Mouse (Mus musculus) embryonic facial prominence, embryonic 13.5 days (tissue): ENCODE results near the gene Frat2. TPM values are rescaled to one million over a fixed set of nuclear protein-coding genes. Genes with fewer than 3 reads are reported as not detected.
"Not testable (repeated sequence)": the region's sequence is repeated elsewhere in the genome, so short reads cannot be mapped to it uniquely, and the experiment has no call there.

Source experiments
- ATAC-seq: fragments of 200-750 bp; cut with Nextera tagmentation; 2 replicates; pipeline ENCODE4 v1.8.0; 2017; ENCODE audit warnings: low read depth; ENCODE audit not compliant: insufficient number of reproducible peaks, insufficient read depth, low FRiP score, low TSS enrichment
- H3K27ac ChIP-seq: fragments of 300-500 bp; sonication (generic); 2 replicates; pipeline ENCODE4 v1.5.1; 2015; ENCODE audit warnings: moderate library complexity, mild to moderate bottlenecking, inconsistent platforms
- H3K27me3 ChIP-seq: fragments of 300-500 bp; sonication (generic); 2 replicates; pipeline ENCODE4 v1.6.1; 2015; ENCODE audit warnings: mild to moderate bottlenecking, inconsistent platforms
- H3K36me3 ChIP-seq: fragments of 300-500 bp; sonication (generic); 2 replicates; pipeline ENCODE4 v1.6.1; 2015; ENCODE audit warnings: mild to moderate bottlenecking, inconsistent platforms
- H3K4me1 ChIP-seq: fragments of 300-500 bp; sonication (generic); 2 replicates; pipeline ENCODE4 v1.6.1; 2015; ENCODE audit warnings: inconsistent platforms
- H3K4me2 ChIP-seq: fragments of 300-500 bp; sonication (generic); 2 replicates; pipeline ENCODE4 v1.6.1; 2015; ENCODE audit warnings: moderate library complexity, mild to moderate bottlenecking, inconsistent platforms
- H3K4me3 ChIP-seq: fragments of 300-500 bp; sonication (generic); 2 replicates; pipeline ENCODE4 v1.5.1; 2015; ENCODE audit warnings: mild to moderate bottlenecking, inconsistent platforms
- H3K9ac ChIP-seq: fragments of 300-500 bp; sonication (generic); 2 replicates; pipeline ENCODE4 v1.6.1; 2015; ENCODE audit warnings: mild to moderate bottlenecking, inconsistent platforms
- H3K9me3 ChIP-seq: fragments of 300-500 bp; sonication (generic); 2 replicates; pipeline ENCODE4 v1.6.1; 2016; ENCODE audit warnings: inconsistent platforms
- WGBS: fragments of 180-500 bp; shearing (Covaris S2); methylation state at CpG from one replicate; pipeline ENCODE4 v1.1.7; 2015; ENCODE audit warnings: mixed read lengths; 5-methylcytosine and 5-hydroxymethylcytosine counted together
- polyA plus RNA-seq: library from polyadenylated mRNA; unstranded; fragments of >200 nt; fragmentation: Nextera tagmentation; extraction: Ambion mirVana; gene quantifications from 2 replicates; pipeline ENCODE4 v1.2.1, GENCODE M21; 2015

Frat2 gene
- 4.9 and 5.3 TPM in 2 replicates for polyA plus RNA-seq

DNA sequence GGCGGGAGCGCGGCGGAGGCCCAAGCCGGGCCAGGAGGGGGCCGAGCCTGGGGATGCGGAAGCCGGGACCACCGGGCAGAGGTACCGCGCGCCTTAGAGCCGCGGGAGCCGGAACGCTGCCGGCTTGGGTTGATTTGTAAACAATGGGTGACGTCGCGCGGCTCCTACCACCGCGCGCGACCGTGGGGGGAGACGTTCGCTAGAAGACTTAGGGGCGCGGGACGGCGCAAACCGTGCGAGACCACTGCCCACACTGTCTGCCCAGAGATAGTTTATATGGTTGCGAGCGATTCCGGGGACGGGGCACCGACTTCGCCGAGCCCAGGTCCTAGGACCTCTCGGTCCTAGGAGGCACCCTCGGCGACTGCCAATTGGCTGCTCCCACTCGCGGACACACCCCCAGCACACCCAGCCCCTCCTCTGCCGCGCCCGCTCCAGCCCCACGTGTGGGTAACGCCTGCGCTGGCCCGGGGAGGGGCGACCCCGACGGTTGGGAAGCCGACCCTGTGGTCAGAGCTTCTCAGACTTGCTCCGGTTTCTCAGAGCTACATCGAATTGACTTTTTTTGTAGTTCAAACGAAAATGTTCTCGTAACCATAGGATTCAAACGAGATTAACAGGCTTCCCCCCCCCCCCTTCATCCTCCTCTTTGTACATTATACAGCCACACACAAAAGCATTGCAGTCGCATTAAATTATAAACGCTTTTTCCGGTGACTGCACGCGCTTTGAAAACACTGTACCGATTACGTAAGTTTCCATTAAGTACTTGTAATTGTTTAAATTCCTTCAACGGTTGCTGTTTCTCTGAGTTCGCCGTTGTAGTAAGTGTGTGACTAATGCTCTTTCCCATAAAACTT is at the start of gene Frat2:
Gene Frat2, minus strand, starts transcription at position 141 of the 860 bp plus-strand sequence.
- peak; percentile 96 for ATAC-seq
- Histone ChIP-seq H3K36me3 (no peaks in the 10 kb centered on the region), H3K27me3 (peaks cover 21% of the 10 kb centered on the region), H3K9me3 (no peaks in the 10 kb centered on the region), H3K27ac (peak within 1 kb of the TSS; percentile 85), H3K9ac (peak within 1 kb of the TSS; percentile 81), H3K4me1 (peaks cover 26% of the 10 kb centered on the region), H3K4me3 (peak within 1 kb of the TSS; percentile 75), H3K4me2 (peak within 1 kb of the TSS; percentile 98)
- WGBS: under 1% methylated on average over 71 of the region's 72 CpGs

DNA sequence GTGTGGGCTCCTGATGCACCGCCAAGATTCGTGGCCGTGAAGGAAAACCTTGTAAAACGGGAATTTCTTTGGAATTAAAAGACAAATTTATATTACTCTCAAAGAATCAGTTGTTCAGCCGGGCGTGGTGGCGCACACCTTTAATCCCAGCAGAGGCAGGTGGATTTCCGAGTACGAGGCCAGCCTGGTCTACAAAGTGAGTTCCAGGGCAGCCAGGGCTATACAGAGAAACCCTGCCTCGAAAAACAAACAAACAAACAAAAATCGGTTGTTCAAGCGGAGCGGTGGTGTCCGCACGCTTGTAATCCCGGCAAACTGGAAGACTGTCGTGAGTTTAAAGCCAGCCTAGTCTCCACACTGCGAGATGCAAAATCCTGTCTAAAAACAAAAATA is 48.4 kb upstream of the Frat2 start:
- ATAC-seq: no peak
- no peaks in the 10 kb centered on the region for H3K9me3 ChIP-seq
- H3K27me3 ChIP-seq: no peaks in the 10 kb centered on the region
- peak overlapping the region; percentile 57 for H3K9ac ChIP-seq
- no peak overlapping the region for H3K27ac ChIP-seq
- peak overlapping the region; percentile 83 for H3K4me3 ChIP-seq
- 16% methylated on average over 18 of the region's 18 CpGs for WGBS
- 0 out of 2 replicates have a peak, but pooled peaks cover 4% of the 10 kb centered on the region for H3K36me3 ChIP-seq
- H3K4me2 ChIP-seq: peak overlapping the region; percentile 92
- peaks cover 15% of the 10 kb centered on the region for H3K4me1 ChIP-seq

DNA sequence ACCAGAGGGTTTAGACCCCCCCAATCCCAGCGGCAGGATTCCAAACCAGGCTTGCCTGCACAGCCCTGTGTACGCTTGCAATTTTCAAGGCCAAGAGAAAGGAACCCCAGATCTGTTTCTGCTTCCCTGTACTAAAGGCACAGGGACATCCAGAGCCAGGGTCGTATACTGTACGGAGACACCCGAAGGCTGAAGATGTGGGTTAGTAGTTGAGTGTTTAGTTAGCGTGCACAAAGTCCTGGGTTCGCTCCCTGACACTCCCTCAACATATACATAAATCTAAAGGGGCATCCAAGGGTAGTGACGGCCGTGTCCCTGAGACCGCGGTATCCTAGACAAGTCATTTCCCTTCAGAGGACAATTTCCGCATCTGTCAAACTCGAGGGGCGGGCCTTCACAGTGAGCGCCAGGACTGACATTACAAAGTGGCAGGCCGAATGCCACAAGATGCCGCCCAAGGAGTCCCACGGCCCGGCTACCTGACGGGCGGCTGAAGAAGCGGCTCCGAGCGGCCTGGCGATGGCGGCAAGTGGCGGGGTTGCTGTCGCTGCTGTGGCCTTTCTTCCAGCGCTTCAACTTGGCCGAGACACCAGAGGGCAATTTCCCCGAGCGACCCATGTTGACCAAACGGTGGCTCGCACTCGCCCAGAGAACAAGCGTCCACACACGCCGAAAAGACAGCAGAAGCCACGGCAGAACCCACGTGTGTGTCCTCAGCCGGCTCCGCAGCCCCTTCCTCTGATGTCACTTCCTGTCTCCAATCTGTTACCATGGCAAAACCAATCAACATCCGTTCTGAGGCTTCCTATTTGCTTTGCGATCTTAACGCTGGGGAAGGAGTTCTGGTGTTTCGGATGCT is 47.8 kb upstream of the Frat2 start, which contains the start of gene Rrp12:
Gene Rrp12, minus strand, starts transcription at position 714 of the 859 bp plus-strand sequence.
- Histone ChIP-seq H3K36me3 (peaks cover 10% of the 10 kb centered on the region; the same call in 1 of the 2 replicates), H3K4me1 (peaks cover 15% of the 10 kb centered on the region), H3K27me3 (no peaks in the 10 kb centered on the region), H3K9ac (peak within 1 kb of the TSS; percentile 73), H3K27ac (no peak within 1 kb of the TSS), H3K4me2 (peak within 1 kb of the TSS; percentile 92), H3K4me3 (peak within 1 kb of the TSS; percentile 83), H3K9me3 (no peaks in the 10 kb centered on the region)
- peak; percentile 78; the same call in 1 of the 2 replicates for ATAC-seq
- under 1% methylated on average over 46 of the region's 46 CpGs for WGBS

DNA sequence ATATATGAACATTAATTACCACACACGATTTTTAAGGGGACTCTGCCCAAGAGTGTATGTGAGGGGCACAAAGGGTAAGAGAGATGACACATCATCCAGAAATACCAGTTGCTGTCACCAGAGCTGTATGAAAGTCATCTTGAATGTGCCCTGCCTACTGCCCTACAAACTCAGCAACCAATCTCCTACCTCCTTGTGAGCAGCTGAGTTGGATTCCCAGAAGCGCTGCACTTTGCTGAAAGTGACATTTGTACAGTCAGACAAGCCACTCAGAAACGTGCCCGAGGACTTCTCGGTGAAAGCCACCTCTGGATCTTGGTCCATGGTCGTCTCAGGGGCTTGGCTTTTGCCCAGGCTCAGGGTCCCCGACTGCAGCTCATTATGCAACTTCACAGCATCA is 47.0 kb upstream of the Frat2 start:
- peaks cover 17% of the 10 kb centered on the region for H3K36me3 ChIP-seq
- H3K4me3 ChIP-seq: peak overlapping the region; percentile 83
- peak overlapping the region; percentile 92 for H3K4me2 ChIP-seq
- H3K9me3 ChIP-seq: no peaks in the 10 kb centered on the region
- peaks cover 15% of the 10 kb centered on the region for H3K4me1 ChIP-seq
- H3K27ac ChIP-seq: no peak overlapping the region
- H3K27me3 ChIP-seq: no peaks in the 10 kb centered on the region
- 47% methylated on average over 7 of the region's 7 CpGs for WGBS
- peak overlapping the region; percentile 73 for H3K9ac ChIP-seq
- ATAC-seq: no peak

DNA sequence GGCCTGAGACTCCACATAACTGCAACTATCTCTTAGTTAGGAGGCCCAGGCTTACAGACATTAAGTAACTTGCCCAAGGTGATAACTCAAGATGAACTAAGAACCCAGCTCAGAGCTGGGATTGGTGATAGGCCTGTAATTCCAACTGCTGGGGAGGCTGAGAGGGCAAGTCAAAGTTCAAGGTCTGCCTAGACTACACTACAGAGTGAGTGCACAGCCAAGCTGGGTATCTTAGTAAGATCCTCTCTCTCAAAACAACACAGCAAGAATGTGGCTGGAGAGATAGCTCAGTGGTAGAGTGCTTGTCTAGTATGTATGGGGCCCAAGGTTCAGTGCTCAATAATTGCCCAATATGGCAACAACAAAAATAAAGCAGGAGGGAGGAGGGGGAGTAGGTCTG is 40.3 kb upstream of the Frat2 start:
- Histone ChIP-seq H3K9me3 (no peaks in the 10 kb centered on the region), H3K4me1 (no peaks in the 10 kb centered on the region), H3K9ac (no peak overlapping the region), H3K4me3 (no peak overlapping the region), H3K36me3 (peaks cover 80% of the 10 kb centered on the region), H3K4me2 (no peak overlapping the region), H3K27ac (no peak overlapping the region), H3K27me3 (no peaks in the 10 kb centered on the region)
- no peak for ATAC-seq

DNA sequence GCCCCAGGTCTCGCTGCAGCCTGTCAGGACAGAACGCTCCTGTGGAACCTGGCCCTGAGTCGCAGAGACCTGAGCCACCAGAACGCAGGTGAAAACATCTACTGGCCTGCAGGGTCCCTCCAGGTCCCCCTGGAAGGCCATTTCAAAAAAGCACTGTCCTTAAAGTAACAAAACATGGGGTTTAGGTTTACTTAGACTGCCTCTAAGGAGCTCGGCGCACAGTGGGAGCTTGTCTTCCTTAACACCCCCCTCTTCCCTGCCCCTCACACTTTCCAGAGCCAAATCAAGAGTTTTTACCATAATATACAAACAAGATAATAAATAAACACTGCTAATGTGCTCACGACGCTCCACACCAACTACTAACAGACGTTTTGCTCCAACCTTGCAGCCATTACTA is 36.0 kb upstream of the Frat2 start:
- no peak overlapping the region for H3K27ac ChIP-seq
- H3K9me3 ChIP-seq: no peaks in the 10 kb centered on the region
- H3K9ac ChIP-seq: no peak overlapping the region
- no peaks in the 10 kb centered on the region for H3K27me3 ChIP-seq
- ATAC-seq: no peak
- peaks cover 83% of the 10 kb centered on the region for H3K36me3 ChIP-seq
- H3K4me2 ChIP-seq: no peak overlapping the region
- no peaks in the 10 kb centered on the region for H3K4me1 ChIP-seq
- no peak overlapping the region for H3K4me3 ChIP-seq
- 91% methylated on average over 9 of the region's 9 CpGs for WGBS

DNA sequence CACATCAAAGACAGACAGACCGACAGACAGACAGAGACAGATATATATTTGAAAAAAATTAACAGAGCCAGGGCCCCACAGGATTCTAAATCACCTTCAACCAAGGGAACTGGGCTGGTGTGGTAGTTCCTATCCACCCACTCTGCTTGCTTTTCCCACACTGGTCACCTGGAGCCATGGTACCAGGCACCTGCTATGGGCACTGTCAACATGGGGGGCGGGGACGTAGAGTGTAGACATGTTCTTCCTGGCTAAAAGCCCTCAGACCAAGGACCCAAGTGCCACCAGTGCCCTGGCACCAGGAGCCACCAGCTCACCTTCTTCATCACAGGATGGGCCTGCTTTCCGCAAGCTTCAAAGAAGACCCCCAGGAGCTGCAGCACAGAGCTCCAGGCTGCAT is 33.9 kb upstream of the Frat2 start:
- Histone ChIP-seq H3K36me3 (peaks cover 75% of the 10 kb centered on the region), H3K27ac (no peak overlapping the region), H3K9me3 (no peaks in the 10 kb centered on the region), H3K4me2 (no peak overlapping the region), H3K4me1 (no peaks in the 10 kb centered on the region), H3K9ac (no peak overlapping the region), H3K4me3 (no peak overlapping the region), H3K27me3 (no peaks in the 10 kb centered on the region)
- ATAC-seq: no peak
- 92% methylated on average over 4 of the region's 4 CpGs for WGBS

DNA sequence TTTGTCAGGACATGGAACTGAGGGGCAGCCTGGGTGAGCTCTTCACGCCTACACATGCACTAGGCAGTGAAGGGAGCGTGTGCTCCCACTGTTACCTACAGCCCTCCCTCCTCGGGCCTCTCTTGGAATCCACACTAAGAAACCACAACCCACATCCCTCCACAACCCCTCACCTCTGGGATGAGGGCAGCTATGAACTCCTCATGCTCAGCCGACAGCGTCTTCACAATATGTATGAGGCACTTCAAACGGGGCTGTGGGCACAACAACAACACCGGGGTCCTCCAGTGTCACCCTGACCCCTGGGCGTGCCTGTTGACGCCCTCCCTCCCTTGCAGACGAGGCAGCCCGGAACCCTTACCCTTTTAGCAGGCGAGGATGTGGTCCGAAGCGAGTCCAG is 26.4 kb upstream of the Frat2 start:
- WGBS: 89% methylated on average over 14 of the region's 14 CpGs
- Histone ChIP-seq H3K9me3 (no peaks in the 10 kb centered on the region), H3K27ac (no peak overlapping the region), H3K27me3 (no peaks in the 10 kb centered on the region), H3K4me2 (no peak overlapping the region), H3K4me3 (no peak overlapping the region), H3K4me1 (no peaks in the 10 kb centered on the region), H3K36me3 (peaks cover 80% of the 10 kb centered on the region), H3K9ac (no peak overlapping the region)
- ATAC-seq: no peak

DNA sequence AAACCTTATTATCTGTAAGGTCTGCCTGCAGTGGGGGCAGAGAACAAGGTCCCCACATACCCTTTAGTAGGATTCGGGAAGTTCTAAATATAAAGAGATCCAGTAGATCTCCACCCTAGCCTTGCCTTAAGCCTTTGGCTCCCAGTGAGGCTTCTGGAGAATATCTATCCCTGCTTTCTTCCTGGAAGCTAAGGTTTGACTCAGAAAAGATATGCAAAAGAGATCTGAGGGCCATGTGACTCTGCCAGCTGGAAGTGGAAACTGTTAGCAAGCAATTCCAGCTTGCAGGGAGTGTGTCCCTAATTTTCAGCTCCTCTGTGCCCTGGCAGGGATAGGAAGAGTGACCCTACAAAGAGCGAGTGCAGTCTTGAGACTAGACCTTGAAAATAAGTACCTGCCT is 24.4 kb upstream of the Frat2 start:
- Histone ChIP-seq H3K27ac (no peak overlapping the region), H3K9me3 (no peaks in the 10 kb centered on the region), H3K27me3 (no peaks in the 10 kb centered on the region), H3K36me3 (peaks cover 89% of the 10 kb centered on the region), H3K4me1 (no peaks in the 10 kb centered on the region), H3K4me2 (no peak overlapping the region), H3K9ac (no peak overlapping the region), H3K4me3 (no peak overlapping the region)
- ATAC-seq: no peak
- WGBS: 90% methylated on average over 2 of the region's 2 CpGs

DNA sequence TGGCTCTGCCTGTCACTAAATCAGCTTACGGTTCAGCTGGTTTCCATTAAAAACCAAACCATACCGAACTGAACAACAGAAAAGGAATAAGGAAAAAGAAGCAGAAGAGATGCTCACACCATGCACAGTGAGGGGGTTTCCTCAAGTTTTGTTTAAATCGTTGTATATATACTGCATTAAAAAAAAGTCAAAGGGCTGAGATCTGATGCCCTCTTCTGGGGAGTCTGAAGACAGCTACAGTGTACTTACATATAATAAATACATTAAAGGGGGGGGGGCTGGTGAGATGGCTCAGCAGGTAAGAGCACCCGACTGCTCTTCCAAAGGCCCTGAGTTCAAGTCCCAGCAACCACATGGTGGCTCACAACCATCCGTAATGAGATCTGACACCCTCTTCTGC is 22.0 kb upstream of the Frat2 start:
- not testable (repeated sequence) for H3K27me3 ChIP-seq, ATAC-seq, H3K4me3 ChIP-seq, H3K9me3 ChIP-seq, H3K4me2 ChIP-seq, H3K27ac ChIP-seq, H3K9ac ChIP-seq, H3K4me1 ChIP-seq
- 64% methylated on average over 5 of the region's 5 CpGs for WGBS
- H3K36me3 ChIP-seq: peaks cover 92% of the 10 kb centered on the region

DNA sequence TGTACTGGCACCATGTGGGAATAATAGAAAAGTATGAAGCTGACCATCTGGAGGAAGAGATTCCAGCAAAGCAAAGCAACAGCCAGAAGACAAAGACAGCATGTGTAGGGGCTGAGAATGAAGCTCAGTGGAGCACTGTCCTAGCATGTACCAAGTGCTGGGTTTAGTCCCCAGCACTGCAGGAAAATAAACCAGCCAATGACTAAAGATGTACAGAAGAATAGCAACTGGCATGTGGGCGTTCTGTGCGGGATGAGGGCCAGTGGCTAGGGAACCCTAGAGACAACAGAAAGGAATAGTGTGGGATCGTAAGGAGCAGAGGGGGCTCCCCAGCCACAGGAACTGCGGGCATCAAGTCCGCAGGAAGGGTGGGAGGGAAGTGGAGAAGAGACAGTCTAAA is 21.4 kb upstream of the Frat2 start:
- Histone ChIP-seq H3K9me3 (no peaks in the 10 kb centered on the region), H3K27me3 (no peaks in the 10 kb centered on the region), H3K36me3 (peaks cover 89% of the 10 kb centered on the region), H3K4me3 (no peak overlapping the region), H3K4me2 (no peak overlapping the region), H3K4me1 (no peaks in the 10 kb centered on the region), H3K9ac (no peak overlapping the region), H3K27ac (no peak overlapping the region)
- 92% methylated on average over 5 of the region's 5 CpGs for WGBS
- ATAC-seq: no peak
